In the genomic region with DNA sequence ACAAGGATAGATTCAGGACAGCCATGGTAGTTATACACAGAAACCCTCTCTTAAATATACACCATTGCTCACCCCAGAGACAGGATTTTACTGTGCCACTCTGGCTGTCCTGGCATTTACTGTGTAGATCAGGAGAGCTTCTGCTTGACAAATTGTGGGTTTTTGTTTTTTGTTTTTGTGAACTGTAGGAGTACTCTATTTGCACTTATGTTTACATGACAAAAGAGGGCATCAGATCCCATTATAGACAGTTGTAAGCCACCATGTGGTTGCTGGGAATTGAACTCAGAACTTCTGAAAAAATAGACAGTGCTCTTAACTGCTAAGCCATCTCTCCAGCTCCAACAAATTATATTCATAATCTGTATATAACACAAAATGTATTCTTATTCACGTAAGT, we compare ENCODE assay signal across 22 mouse cellular contexts. TPM values are rescaled to one million over a fixed set of nuclear protein-coding genes. Genes with fewer than 3 reads are reported as not detected.
DNase-seq lines count a peak whose midpoint lies in the region; ATAC-seq lines count a peak whose summit lies in the region.
"Had no signal": no experiment of that assay in that cellular context is flagged by ENCODE, and none has a peak within 500 bp of the region (broad histone marks: within the 10 kb centered on the region; RNA-seq: fewer than 3 reads in every experiment).

No protein-coding gene starts in this region.

- DNase-seq in midbrain, embryonic 14.5 days = no peak
- peak; percentile 70 for DNase-seq in ES-CJ7 (ENCODE audit: low read depth, low spot score)
- DNase-seq in left cerebral cortex, postnatal 4 days = no peak
- DNase-seq in right cerebral cortex, adult 18-20 months = no peak
- DNase-seq: adrenal gland, postnatal 14 days; B cell, adult 2 months; cerebellum, adult 18-20 months; cerebellum, adult 9-11 months; cerebellum, postnatal 36 days; gastrocnemius, adult 2 months; gastrocnemius, postnatal 25 days; heart, postnatal 10 days; heart, postnatal 4 days had no signal

- no peak overlapping the region for H3K4me3 ChIP-seq in forebrain, embryonic 13.5 days
- no peak overlapping the region for H3K4me3 ChIP-seq in forebrain, embryonic 12.5 days (replicated peaks)
- H3K4me3 ChIP-seq in midbrain, embryonic 12.5 days = no peak overlapping the region
- no peak overlapping the region for H3K4me3 ChIP-seq in midbrain, embryonic 14.5 days (replicated peaks; ENCODE audit: low read depth, low read length)
- H3K4me3 ChIP-seq: embryonic facial prominence, embryonic 13.5 days; gastrocnemius, adult 2 months; hindbrain, embryonic 13.5 days; intestine, embryonic 15.5 days had no signal

- no peak overlapping the region for H3K9ac ChIP-seq in forebrain, embryonic 13.5 days
- H3K9ac ChIP-seq in forebrain, embryonic 12.5 days = no peak overlapping the region
- no peak overlapping the region for H3K9ac ChIP-seq in midbrain, embryonic 12.5 days (replicated peaks)
- H3K9ac ChIP-seq in midbrain, embryonic 14.5 days (replicated peaks; ENCODE audit: low read length) = no peak overlapping the region
- H3K9ac ChIP-seq: embryonic facial prominence, embryonic 13.5 days; hindbrain, embryonic 13.5 days; intestine, embryonic 15.5 days had no signal

- intact Hi-C loops in left cerebral cortex, postnatal 4 days (cut with DNase I) = no loop called here

- 94% methylated on average over 1 of the region's 1 CpGs for WGBS in forebrain, embryonic 13.5 days
- WGBS in forebrain, embryonic 12.5 days = 97% methylated on average over 1 of the region's 1 CpGs
- 97% methylated on average over 1 of the region's 1 CpGs for WGBS in midbrain, embryonic 12.5 days
- WGBS in midbrain, embryonic 14.5 days = 88% methylated on average over 1 of the region's 1 CpGs

- no peak for ATAC-seq in forebrain, embryonic 13.5 days
- no peak for ATAC-seq in forebrain, embryonic 12.5 days (ENCODE audit: low FRiP score)
- no peak for ATAC-seq in midbrain, embryonic 12.5 days (ENCODE audit: low FRiP score, low read depth)
- no peak for ATAC-seq in midbrain, embryonic 14.5 days (ENCODE audit: low FRiP score, low TSS enrichment)
- ATAC-seq: activated CD4-positive, CD25-positive, alpha-beta regulatory T cell, adult 4 months; CD4-positive, CD25-positive, alpha-beta regulatory T cell, adult 4 months; forebrain, embryonic 14.5 days; intestine, embryonic 15.5 days had no signal

- no peaks in the 10 kb centered on the region for H3K27me3 ChIP-seq in forebrain, embryonic 13.5 days
- H3K27me3 ChIP-seq in forebrain, embryonic 12.5 days = no peaks in the 10 kb centered on the region
- H3K27me3 ChIP-seq in midbrain, embryonic 12.5 days = no peaks in the 10 kb centered on the region
- no peaks in the 10 kb centered on the region for H3K27me3 ChIP-seq in midbrain, embryonic 14.5 days (ENCODE audit: control insufficient read depth, insufficient read depth, low read length)
- H3K27me3 ChIP-seq: embryonic facial prominence, embryonic 13.5 days; hindbrain, embryonic 13.5 days; intestine, embryonic 15.5 days had no signal

- peak overlapping the region; percentile 26 for H3K4me2 ChIP-seq in forebrain, embryonic 13.5 days
- no peak overlapping the region for H3K4me2 ChIP-seq in forebrain, embryonic 12.5 days
- H3K4me2 ChIP-seq in midbrain, embryonic 12.5 days (replicated peaks) = 0 out of 2 replicates have a peak overlapping the region, but pooled peaks have one; percentile 2
- no peak overlapping the region; the same call in 1 of the 2 replicates for H3K4me2 ChIP-seq in midbrain, embryonic 14.5 days (ENCODE audit: low read length)
- H3K4me2 ChIP-seq: embryonic facial prominence, embryonic 13.5 days; intestine, embryonic 15.5 days had no signal

- no peak overlapping the region for H3K27ac ChIP-seq in forebrain, embryonic 13.5 days
- H3K27ac ChIP-seq in forebrain, embryonic 12.5 days = no peak overlapping the region
- no peak overlapping the region for H3K27ac ChIP-seq in midbrain, embryonic 12.5 days (replicated peaks)
- no peak overlapping the region for H3K27ac ChIP-seq in midbrain, embryonic 14.5 days (replicated peaks; ENCODE audit: low read depth, low read length)
- H3K27ac ChIP-seq: embryonic facial prominence, embryonic 13.5 days; gastrocnemius, adult 2 months; hindbrain, embryonic 13.5 days; intestine, embryonic 15.5 days had no signal

- H3K4me1 ChIP-seq in forebrain, embryonic 13.5 days = peaks cover 54% of the 10 kb centered on the region
- peaks cover 41% of the 10 kb centered on the region for H3K4me1 ChIP-seq in forebrain, embryonic 12.5 days
- peaks cover 36% of the 10 kb centered on the region for H3K4me1 ChIP-seq in midbrain, embryonic 12.5 days
- peaks cover 26% of the 10 kb centered on the region for H3K4me1 ChIP-seq in midbrain, embryonic 14.5 days (ENCODE audit: control insufficient read depth, insufficient read depth, low read length)

- H3K36me3 ChIP-seq in forebrain, embryonic 13.5 days (ENCODE audit: poor library complexity, severe bottlenecking) = peaks cover 43% of the 10 kb centered on the region
- peaks cover 42% of the 10 kb centered on the region for H3K36me3 ChIP-seq in forebrain, embryonic 12.5 days (replicated peaks)
- H3K36me3 ChIP-seq in midbrain, embryonic 12.5 days = peaks cover 24% of the 10 kb centered on the region
- peaks cover 49% of the 10 kb centered on the region for H3K36me3 ChIP-seq in midbrain, embryonic 14.5 days (ENCODE audit: control insufficient read depth, insufficient read depth, low read length)

- H3K9me3 ChIP-seq in forebrain, embryonic 13.5 days (replicated peaks) = no peaks in the 10 kb centered on the region
- no peaks in the 10 kb centered on the region for H3K9me3 ChIP-seq in forebrain, embryonic 12.5 days
- no peaks in the 10 kb centered on the region for H3K9me3 ChIP-seq in midbrain, embryonic 12.5 days
- H3K9me3 ChIP-seq in midbrain, embryonic 14.5 days (ENCODE audit: control insufficient read depth, low read length) = no peaks in the 10 kb centered on the region
- H3K9me3 ChIP-seq: embryonic facial prominence, embryonic 13.5 days; hindbrain, embryonic 13.5 days; intestine, embryonic 15.5 days had no signal

RNA-seq across cellular contexts. Expression of a gene that starts 5.4 kb away (rescaled TPM):
- polyA plus RNA-seq in forebrain, embryonic 13.5 days (2015; fragmentation: Nextera tagmentation; extraction: Ambion mirVana) = 439 and 458 TPM in 2 replicates
- 584 and 628 TPM in 2 replicates for polyA plus RNA-seq in forebrain, embryonic 12.5 days (2016; fragmentation: Nextera tagmentation; extraction: Ambion mirVana)
- 559 and 587 TPM in 2 replicates for polyA plus RNA-seq in midbrain, embryonic 12.5 days (2016; fragmentation: Nextera tagmentation; extraction: Ambion mirVana)
- polyA plus RNA-seq in midbrain, embryonic 14.5 days (2014; fragmentation: Nextera tagmentation; extraction: Ambion mirVana) = 309 and 484 TPM in 2 replicates
- 100 to 1,000 TPM; 537 to 571 TPM for total RNA-seq in left cerebral cortex, postnatal 4 days (2021)

RNA-seq across cellular contexts. Expression of a gene that starts 30.9 kb away (rescaled TPM):
- 23.8 and 25.8 TPM in 2 replicates for polyA plus RNA-seq in forebrain, embryonic 13.5 days (2015; fragmentation: Nextera tagmentation; extraction: Ambion mirVana)
- polyA plus RNA-seq in forebrain, embryonic 12.5 days (2016; fragmentation: Nextera tagmentation; extraction: Ambion mirVana) = 30.9 and 34.4 TPM in 2 replicates
- polyA plus RNA-seq in midbrain, embryonic 12.5 days (2016; fragmentation: Nextera tagmentation; extraction: Ambion mirVana) = 27.2 and 30.2 TPM in 2 replicates
- 18.0 and 21.6 TPM in 2 replicates for polyA plus RNA-seq in midbrain, embryonic 14.5 days (2014; fragmentation: Nextera tagmentation; extraction: Ambion mirVana)
- 10 to 100 TPM; 38.5 to 43.1 TPM for total RNA-seq in left cerebral cortex, postnatal 4 days (2021)

Comparison
In these comparisons a context has a peak if more than half of its experiments do, and no peak if none do; other contexts are left out.
1. H3K4me2 ChIP-seq: peak in forebrain, embryonic 13.5 days (single experiment) and midbrain, embryonic 12.5 days (single experiment); none in forebrain, embryonic 12.5 days (single experiment) and midbrain, embryonic 14.5 days (single experiment).